Mouse (Mus musculus) right cerebral cortex, postnatal 4 days (tissue): Measurements from ENCODE around the gene Glp2r.

ENCODE experiments used
- DNase-seq: peaks from one replicate; pipeline ENCODE4 v3.0.0-alpha.2; 2022

Glp2r gene

GRCm38 (mm10) chr11:67632906-67633305 lies 138.0 kb downstream of the Glp2r start:
- DNase-seq, result no peak

- DNase-seq, result no peak
Measured at GRCm38 (mm10) chr11:67628522-67628921, 142.4 kb downstream of the Glp2r start.

- DNase-seq, result no peak
Measured at GRCm38 (mm10) chr11:67627179-67627578, 143.8 kb downstream of the Glp2r start.

DNA sequence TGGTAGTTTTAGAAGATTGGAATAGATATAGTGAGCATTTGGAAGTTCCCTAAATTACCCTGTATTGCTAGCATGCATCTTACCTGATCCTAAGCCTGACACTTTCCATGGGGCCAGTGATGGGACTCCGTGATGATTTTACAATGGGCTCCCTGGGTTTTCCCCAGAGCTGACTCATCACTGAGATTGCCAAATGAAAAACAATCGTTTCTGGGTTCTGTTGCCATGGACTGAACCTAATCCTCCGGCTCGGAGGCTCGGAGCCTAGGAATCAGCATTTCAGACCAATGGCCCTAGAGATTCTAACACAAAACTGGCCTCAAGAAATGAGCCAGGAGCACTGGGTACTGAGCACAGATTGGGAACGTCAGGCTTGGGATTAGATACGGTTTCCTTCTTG lies 148.6 kb downstream of the Glp2r start:
- no peak for DNase-seq

DNA sequence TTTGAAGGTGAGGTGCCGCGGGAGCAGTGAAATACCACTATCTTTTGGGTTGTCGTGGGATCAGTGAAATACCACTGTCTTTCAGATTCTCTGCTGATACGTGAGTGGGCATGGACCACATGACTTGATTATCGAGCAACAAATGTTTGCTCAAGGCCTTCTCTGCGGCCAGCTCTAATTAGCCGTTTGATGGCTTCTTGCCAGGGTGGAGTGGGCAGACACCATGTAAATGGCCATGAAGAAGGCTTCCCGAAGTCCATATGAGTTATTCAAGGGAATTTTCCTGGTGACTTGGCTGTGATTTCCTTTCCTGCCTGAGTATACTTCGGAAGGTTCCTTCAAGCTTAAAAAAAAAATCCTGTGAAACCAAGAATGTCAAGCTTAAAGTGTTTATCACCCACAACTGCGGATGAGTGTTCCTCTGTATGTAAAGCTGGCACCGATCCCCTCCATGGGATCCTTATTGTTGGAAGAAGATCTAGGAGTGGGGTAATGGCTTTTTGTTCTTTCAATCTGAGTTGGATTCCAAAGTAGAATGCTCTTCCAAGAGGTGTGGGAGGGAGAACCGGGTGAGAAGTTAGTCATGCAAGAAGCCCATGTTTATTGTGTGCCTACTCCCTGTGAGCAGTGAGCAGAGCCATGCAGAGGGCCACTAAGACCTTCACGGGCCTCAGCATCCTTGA lies 154.3 kb downstream of the Glp2r start:
- DNase-seq, result no peak

DNA sequence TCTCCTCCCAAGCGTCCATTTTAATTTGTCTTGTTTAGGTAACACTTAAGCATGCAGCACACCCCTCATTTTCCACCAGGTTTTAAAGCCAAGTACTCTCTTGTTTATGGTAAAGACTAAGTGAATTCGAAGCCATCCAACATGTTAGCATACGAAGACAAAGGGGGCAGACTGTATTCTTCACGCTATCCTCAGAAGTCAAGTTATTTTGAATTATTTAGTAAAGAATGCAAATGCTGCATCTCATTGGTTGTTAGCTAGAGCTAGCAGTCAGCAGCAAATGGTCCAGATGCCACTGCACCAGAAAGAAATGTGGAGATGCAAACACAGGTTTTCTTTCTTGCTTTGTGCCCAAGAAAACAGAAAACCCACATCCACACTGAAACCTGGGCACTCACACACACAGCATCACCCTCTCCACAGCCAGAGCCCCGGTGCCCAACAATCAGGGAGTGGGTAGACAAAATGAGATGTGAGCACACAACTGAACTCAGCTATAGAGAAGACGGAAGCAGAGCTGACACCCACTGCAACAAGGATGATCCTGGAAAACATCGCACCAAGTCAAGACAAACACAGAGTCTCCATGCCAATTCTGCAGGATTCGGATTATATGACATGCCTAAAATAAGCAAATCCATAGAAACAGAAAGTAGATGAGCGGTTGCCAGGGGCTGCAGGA lies 158.7 kb downstream of the Glp2r start:
- DNase-seq, result no peak
